Mouse (Mus musculus) liver, adult 2 months (tissue): ENCODE measurements at regions not wholly inside any gene's neighbourhood (a gene's known extent, or its start where the extent isn't known, plus 50 kb on each side); places are given as distances from the start of the nearest gene placed in this dataset.

Experiments
- DNase-seq: peaks from one replicate; pipeline ENCODE4 v3.0.0-alpha.2; 2011; ENCODE audit warnings: low read depth, low spot score; ENCODE audit errors: extremely low read depth
- H3K27ac ChIP-seq: fragments of 200-500 bp; replicated peaks from 2 replicates; pipeline ENCODE4 v1.5.1; 2012; ENCODE audit warnings: low read depth, mild to moderate bottlenecking, control low read depth, inconsistent platforms, low read length; ENCODE audit not compliant: insufficient read depth
- H3K27me3 ChIP-seq: fragments of 200-500 bp; 2 replicates; pipeline ENCODE4 v1.6.1; 2012; ENCODE audit warnings: mild to moderate bottlenecking, moderate library complexity, low read length, inconsistent platforms; ENCODE audit not compliant: control insufficient read depth, insufficient read depth
- H3K36me3 ChIP-seq: fragments of 200-500 bp; 2 replicates; pipeline ENCODE4 v1.6.1; 2012; ENCODE audit warnings: low read length, inconsistent platforms; ENCODE audit not compliant: control insufficient read depth, insufficient read depth
- H3K4me1 ChIP-seq: fragments of 200-500 bp; 2 replicates; pipeline ENCODE4 v1.6.1; 2011; ENCODE audit warnings: low read length; ENCODE audit not compliant: control insufficient read depth, insufficient read depth
- H3K4me3 ChIP-seq: fragments of 200-500 bp; 2 replicates; pipeline ENCODE4 v1.5.1; 2011; ENCODE audit warnings: low read depth, mild to moderate bottlenecking, control low read depth, low read length, moderate library complexity; ENCODE audit not compliant: insufficient read depth
- H3K79me2 ChIP-seq: fragments of 200-500 bp; 2 replicates; pipeline ENCODE4 v1.6.1; 2012; ENCODE audit warnings: inconsistent platforms, mild to moderate bottlenecking, low read length, moderate library complexity; ENCODE audit not compliant: control insufficient read depth, insufficient read depth
- H3K9ac ChIP-seq: fragments of 200-500 bp; 2 replicates; pipeline ENCODE4 v1.6.1; 2012; ENCODE audit warnings: low read depth, mild to moderate bottlenecking, control low read depth, inconsistent platforms, low read length
- CTCF ChIP-seq: fragments of 200-500 bp; IDR thresholded peaks from 2 replicates; pipeline ENCODE4 v1.5.1; 2011; ENCODE audit warnings: low read depth, low read length, control low read depth
- POLR2A ChIP-seq: fragments of 200-500 bp; IDR thresholded peaks from 2 replicates; pipeline ENCODE4 v1.6.1; 2011; ENCODE audit warnings: low read length, control low read depth; ENCODE audit not compliant: insufficient read depth; ENCODE audit errors: extremely low read depth
- WGBS: fragments of 180-500 bp; shearing (Covaris S2); methylation state at CpG from one replicate; pipeline ENCODE4 v1.1.7; 2018; 5-methylcytosine and 5-hydroxymethylcytosine counted together

- no peak for DNase-seq
- H3K36me3 ChIP-seq: no peaks in the 10 kb centered on the region
- no peak overlapping the region for H3K9ac ChIP-seq
- TF ChIP-seq CTCF: no peak
- TF ChIP-seq POLR2A: no peak
- no peaks in the 10 kb centered on the region for H3K4me1 ChIP-seq
- H3K27me3 ChIP-seq: no peaks in the 10 kb centered on the region
- H3K79me2 ChIP-seq: no peaks in the 10 kb centered on the region
- no peak overlapping the region for H3K27ac ChIP-seq
- H3K4me3 ChIP-seq: no peak overlapping the region
Measured at GRCm38 (mm10) chr4:94317298-94317697, 239.0 kb upstream of the Gm10306 start.

DNA sequence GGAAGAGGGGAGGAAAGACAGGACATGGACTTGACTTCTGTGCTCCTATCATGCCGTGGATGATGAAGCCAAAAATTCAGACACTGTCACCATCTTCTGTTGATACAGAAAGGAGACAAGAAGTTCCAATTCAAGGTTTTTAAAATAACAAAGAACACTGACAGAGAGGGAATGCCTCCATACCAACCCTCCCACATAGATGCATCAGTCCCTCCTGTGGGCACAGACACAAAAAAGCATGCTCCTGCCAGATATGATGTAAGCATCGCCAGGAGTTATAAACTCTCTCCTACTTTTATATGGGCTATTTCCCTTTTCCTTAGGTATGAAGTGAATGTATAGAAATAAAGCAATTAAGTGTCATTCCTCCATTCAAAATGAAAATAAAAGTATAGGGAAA is 229.6 kb upstream of the Gm10306 start:
- Histone ChIP-seq H3K27me3 (no peaks in the 10 kb centered on the region), H3K4me1 (no peaks in the 10 kb centered on the region), H3K9ac (no peak overlapping the region), H3K27ac (no peak overlapping the region), H3K36me3 (no peaks in the 10 kb centered on the region), H3K4me3 (no peak overlapping the region), H3K79me2 (no peaks in the 10 kb centered on the region)
- TF ChIP-seq POLR2A: no peak
- TF ChIP-seq CTCF: no peak
- 88% methylated on average over 2 of the region's 2 CpGs for WGBS
- no peak for DNase-seq

GRCm38 (mm10) chr4:94343331-94343730 is 213.0 kb upstream of the Gm10306 start:
- Histone ChIP-seq H3K36me3 (no peaks in the 10 kb centered on the region), H3K27ac (no peak overlapping the region), H3K27me3 (no peaks in the 10 kb centered on the region), H3K4me3 (no peak overlapping the region), H3K79me2 (no peaks in the 10 kb centered on the region), H3K9ac (no peak overlapping the region), H3K4me1 (no peaks in the 10 kb centered on the region)
- no peak for DNase-seq
- TF ChIP-seq CTCF: no peak
- no peak for TF ChIP-seq POLR2A

GRCm38 (mm10) chr4:94349273-94349672 is 207.1 kb upstream of the Gm10306 start:
- TF ChIP-seq POLR2A (no peak), CTCF (no peak)
- 40% methylated on average over 1 of the region's 1 CpGs for WGBS
- Histone ChIP-seq H3K9ac (no peak overlapping the region), H3K27ac (no peak overlapping the region), H3K4me3 (no peak overlapping the region), H3K36me3 (no peaks in the 10 kb centered on the region), H3K4me1 (no peaks in the 10 kb centered on the region), H3K27me3 (no peaks in the 10 kb centered on the region), H3K79me2 (no peaks in the 10 kb centered on the region)
- no peak for DNase-seq

- no peak for TF ChIP-seq POLR2A
- TF ChIP-seq CTCF: no peak
- H3K4me3 ChIP-seq: no peak overlapping the region
- DNase-seq: no peak
- no peak overlapping the region for H3K27ac ChIP-seq
- H3K79me2 ChIP-seq: no peaks in the 10 kb centered on the region
- 51% methylated on average over 1 of the region's 1 CpGs for WGBS
- no peaks in the 10 kb centered on the region for H3K27me3 ChIP-seq
- H3K4me1 ChIP-seq: no peaks in the 10 kb centered on the region
- H3K36me3 ChIP-seq: no peaks in the 10 kb centered on the region
- no peak overlapping the region for H3K9ac ChIP-seq
Measured at GRCm38 (mm10) chr4:94356982-94357381, 199.4 kb upstream of the Gm10306 start.

- Histone ChIP-seq H3K27me3 (no peaks in the 10 kb centered on the region), H3K9ac (no peak overlapping the region), H3K4me1 (no peaks in the 10 kb centered on the region), H3K79me2 (no peaks in the 10 kb centered on the region), H3K27ac (no peak overlapping the region), H3K4me3 (no peak overlapping the region), H3K36me3 (no peaks in the 10 kb centered on the region)
- 85% methylated on average over 13 of the region's 13 CpGs for WGBS
- DNase-seq: no peak
- TF ChIP-seq CTCF: no peak
- no peak for TF ChIP-seq POLR2A
Measured at GRCm38 (mm10) chr4:94360810-94361527, 195.4 kb upstream of the Gm10306 start.
